Comparison of ENCODE assay signal across 8 mouse cellular contexts in the genomic region with DNA sequence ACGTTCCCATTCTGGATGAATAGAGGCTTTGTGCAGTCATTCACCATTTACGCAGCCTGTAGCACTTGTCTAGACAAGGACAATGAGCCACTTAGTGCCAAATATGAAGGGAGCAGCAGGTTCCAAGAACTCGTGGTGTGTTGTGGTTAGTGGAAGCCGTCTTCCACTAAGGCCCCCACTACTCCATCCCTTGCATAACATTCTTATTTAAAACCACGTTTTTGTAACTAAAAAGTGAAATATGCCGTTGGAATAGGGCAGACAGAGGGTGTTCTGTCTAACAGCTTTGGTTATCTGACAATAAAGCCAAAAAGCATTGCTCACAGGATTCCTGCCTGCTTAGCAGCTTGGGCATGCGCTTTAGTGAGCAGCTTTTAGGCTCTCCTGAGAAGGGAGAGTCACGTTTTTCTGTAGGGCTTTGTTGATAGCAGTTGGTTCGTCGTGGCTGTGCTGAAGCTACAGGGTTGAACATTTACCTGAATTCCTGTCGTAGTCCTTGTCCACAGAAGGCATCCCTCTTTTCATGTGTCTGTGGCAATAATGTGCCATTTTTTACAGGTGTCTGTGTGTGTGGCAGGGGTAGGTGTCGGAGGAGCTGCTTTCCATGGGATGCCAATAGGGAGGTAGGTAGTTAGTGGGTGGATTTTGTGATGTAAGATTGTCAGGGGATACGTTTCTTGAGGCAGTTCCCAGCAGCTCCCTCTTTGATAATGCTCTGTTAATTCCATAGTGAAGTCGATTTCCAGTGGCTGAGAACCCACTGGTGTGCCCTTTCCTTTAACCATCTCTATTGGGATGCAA.
DNase-seq lines count a peak whose midpoint lies in the region; ATAC-seq and TF ChIP-seq lines count a peak whose summit lies in the region.

No protein-coding gene starts in this region.

- intact Hi-C loops in heart, postnatal 10 days (cut with DNase I): no loop called here
- intact Hi-C loops in left cerebral cortex, postnatal 36 days (cut with DNase I): no loop called here

- no peak for ATAC-seq in heart, embryonic 12.5 days (ENCODE audit: insufficient number of reproducible peaks, low FRiP score)
- ATAC-seq in forebrain, embryonic 16.5 days: peak; percentile 95
- ATAC-seq in CD4-positive, CD25-positive, alpha-beta regulatory T cell, adult 4 months: no peak
- ATAC-seq in erythroblast, adult 5-6 weeks (replicated peaks; ENCODE audit: low FRiP score, poor library complexity, severe bottlenecking): no peak

- H3K36me3 ChIP-seq in heart, embryonic 12.5 days: no peaks in the 10 kb centered on the region
- H3K36me3 ChIP-seq in forebrain, embryonic 16.5 days (ENCODE audit: control insufficient read depth, insufficient read depth): no peaks in the 10 kb centered on the region
- H3K36me3 ChIP-seq in thymus, adult 2 months (ENCODE audit: control insufficient read depth, insufficient read depth, low read length): no peaks in the 10 kb centered on the region

- no peaks in the 10 kb centered on the region for H3K4me1 ChIP-seq in heart, embryonic 12.5 days (replicated peaks)
- H3K4me1 ChIP-seq in forebrain, embryonic 16.5 days (replicated peaks; ENCODE audit: control insufficient read depth, insufficient read depth, low read length): peaks cover 8% of the 10 kb centered on the region
- peaks cover under 1% of the 10 kb centered on the region for H3K4me1 ChIP-seq in thymus, adult 2 months (replicated peaks; ENCODE audit: control insufficient read depth, insufficient read depth, low read length)

- H3K9me3 ChIP-seq in heart, embryonic 12.5 days (replicated peaks): no peaks in the 10 kb centered on the region
- no peaks in the 10 kb centered on the region for H3K9me3 ChIP-seq in forebrain, embryonic 16.5 days (ENCODE audit: control insufficient read depth, low read length)

- no peak for TF ChIP-seq POLR2A in thymus, adult 2 months (IDR thresholded peaks at IDR 0.05; ENCODE audit: control insufficient read depth, extremely low read depth, insufficient read depth, low read length, poor library complexity)

- H3K4me3 ChIP-seq in heart, embryonic 12.5 days: no peak overlapping the region
- H3K4me3 ChIP-seq in forebrain, embryonic 16.5 days (replicated peaks; ENCODE audit: low read length): peak overlapping the region; percentile 25
- no peak overlapping the region for H3K4me3 ChIP-seq in thymus, adult 2 months (ENCODE audit: control insufficient read depth, insufficient read depth, low read length)

- no peaks in the 10 kb centered on the region for H3K27me3 ChIP-seq in heart, embryonic 12.5 days (replicated peaks)
- no peaks in the 10 kb centered on the region for H3K27me3 ChIP-seq in forebrain, embryonic 16.5 days (replicated peaks; ENCODE audit: control insufficient read depth, insufficient read depth, low read length)
- no peaks in the 10 kb centered on the region for H3K27me3 ChIP-seq in thymus, adult 2 months (ENCODE audit: control insufficient read depth, insufficient read depth, low read length)

- H3K27ac ChIP-seq in heart, embryonic 12.5 days (ENCODE audit: poor library complexity, severe bottlenecking): no peak overlapping the region
- H3K27ac ChIP-seq in forebrain, embryonic 16.5 days (ENCODE audit: low read length): peak overlapping the region; percentile 89
- H3K27ac ChIP-seq in thymus, adult 2 months (ENCODE audit: control insufficient read depth, insufficient read depth, low read length): no peak overlapping the region

- TF ChIP-seq CTCF in thymus, adult 2 months (IDR thresholded peaks at IDR 0.05; ENCODE audit: borderline replicate concordance, control insufficient read depth, extremely low read depth, insufficient read depth, low read length, poor library complexity): no peak

- no peak overlapping the region for H3K4me2 ChIP-seq in heart, embryonic 12.5 days
- H3K4me2 ChIP-seq in forebrain, embryonic 16.5 days (ENCODE audit: low read length): peak overlapping the region; percentile 44

- peak; percentile 6 to 19 for DNase-seq in heart, postnatal 10 days
- peak; percentile 8 to 22 for DNase-seq in left cerebral cortex, postnatal 36 days (ENCODE audit: low spot score in 2 of 2)
- peak; percentile 85 for DNase-seq in retina, postnatal 1 day
- DNase-seq in thymus, adult 2 months: no peak

- 57% methylated on average over 14 of the region's 14 CpGs for whole genome bisulfite sequencing in heart, embryonic 12.5 days
- 12% methylated on average over 14 of the region's 14 CpGs for WGBS in forebrain, embryonic 16.5 days
- WGBS in thymus, adult 2 months: 59% methylated on average over 14 of the region's 14 CpGs

- H3K9ac ChIP-seq in heart, embryonic 12.5 days: no peak overlapping the region
- peak overlapping the region; percentile 55 for H3K9ac ChIP-seq in forebrain, embryonic 16.5 days (replicated peaks; ENCODE audit: low read depth, low read length)
